Mouse (Mus musculus) ZHBTc4 (cell line): ENCODE measurements around the gene Nsd1.
"Not testable (repeated sequence)": the region's sequence is repeated elsewhere in the genome, so short reads cannot be mapped to it uniquely, and the experiment has no call there.

Source experiments
- DNase-seq: peaks from one replicate; pipeline ENCODE4 v3.0.0-alpha.2; 2011; ENCODE audit warnings: low read depth, low spot score

The Nsd1 gene

GRCm38 (mm10) chr13:55190121-55190868 is 19.3 kb upstream of the Nsd1 start:
- peak; percentile 100 for DNase-seq

- peak; percentile 54 for DNase-seq
These were observed 18.0 kb upstream of the Nsd1 start for GRCm38 (mm10) chr13:55191535-55191934.

GRCm38 (mm10) chr13:55202758-55203157 is 6.8 kb upstream of the Nsd1 start:
- not testable (repeated sequence) for DNase-seq

GRCm38 (mm10) chr13:55203740-55204139 is 5.8 kb upstream of the Nsd1 start:
- DNase-seq: peak; percentile 79

GRCm38 (mm10) chr13:55204667-55205389 is 4.8 kb upstream of the Nsd1 start:
- no peak for DNase-seq

GRCm38 (mm10) chr13:55205448-55206205 is 4.0 kb upstream of the Nsd1 start:
- DNase-seq: peak; percentile 73

- peak; percentile 59 for DNase-seq
These were observed 539 bp upstream of the Nsd1 start for GRCm38 (mm10) chr13:55208837-55209648.

GRCm38 (mm10) chr13:55210193-55210970 is 800 bp downstream of the Nsd1 start:
- DNase-seq: peak; percentile 87

- peak; percentile 81 for DNase-seq
These were observed 1.3 kb downstream of the Nsd1 start for GRCm38 (mm10) chr13:55210971-55211220.

- DNase-seq: peak; percentile 96
These were observed 1.8 kb downstream of the Nsd1 start for GRCm38 (mm10) chr13:55211221-55212010.

GRCm38 (mm10) chr13:55212011-55212360 is 2.4 kb downstream of the Nsd1 start:
- no peak for DNase-seq

- peak; percentile 71 for DNase-seq
These were observed 3.0 kb downstream of the Nsd1 start for GRCm38 (mm10) chr13:55212361-55213137.

GRCm38 (mm10) chr13:55213138-55213806 is 3.7 kb downstream of the Nsd1 start:
- peak; percentile 28 for DNase-seq

GRCm38 (mm10) chr13:55224364-55224763 is 14.8 kb downstream of the Nsd1 start:
- DNase-seq: no peak

GRCm38 (mm10) chr13:55230701-55231100 is 21.1 kb downstream of the Nsd1 start:
- DNase-seq: no peak

GRCm38 (mm10) chr13:55243205-55243604 is 33.6 kb downstream of the Nsd1 start:
- peak; percentile 34 for DNase-seq

- DNase-seq: peak; percentile 96
These were observed 37.9 kb downstream of the Nsd1 start for GRCm38 (mm10) chr13:55247293-55248030.

GRCm38 (mm10) chr13:55249246-55249645 is 39.7 kb downstream of the Nsd1 start:
- peak; percentile 79 for DNase-seq
